Mouse (Mus musculus) ES-E14 (cell line): ENCODE measurements at regions not wholly inside any gene's neighbourhood (a gene's known extent, or its start where the extent isn't known, plus 50 kb on each side); places are given as distances from the start of the nearest gene placed in this dataset.

Source experiments
- CHD2 ChIP-seq: IDR thresholded peaks from 2 replicates; pipeline ENCODE4 v1.6.1; 2014; ENCODE audit warnings: mild to moderate bottlenecking, low read depth, low read length, inconsistent platforms
- HCFC1 ChIP-seq: IDR thresholded peaks from 2 replicates; pipeline ENCODE4 v1.6.1; 2012; ENCODE audit warnings: low read length, inconsistent platforms, borderline replicate concordance; ENCODE audit not compliant: insufficient read depth
- MAFK ChIP-seq: IDR thresholded peaks from 2 replicates; pipeline ENCODE4 v1.6.1; 2014; ENCODE audit warnings: mild to moderate bottlenecking, low read depth, low read length, inconsistent platforms; ENCODE audit not compliant: insufficient read depth
- ZNF384 ChIP-seq: IDR thresholded peaks from 2 replicates; pipeline ENCODE4 v1.6.1; 2012; ENCODE audit warnings: low read depth, low read length, inconsistent platforms

DNA sequence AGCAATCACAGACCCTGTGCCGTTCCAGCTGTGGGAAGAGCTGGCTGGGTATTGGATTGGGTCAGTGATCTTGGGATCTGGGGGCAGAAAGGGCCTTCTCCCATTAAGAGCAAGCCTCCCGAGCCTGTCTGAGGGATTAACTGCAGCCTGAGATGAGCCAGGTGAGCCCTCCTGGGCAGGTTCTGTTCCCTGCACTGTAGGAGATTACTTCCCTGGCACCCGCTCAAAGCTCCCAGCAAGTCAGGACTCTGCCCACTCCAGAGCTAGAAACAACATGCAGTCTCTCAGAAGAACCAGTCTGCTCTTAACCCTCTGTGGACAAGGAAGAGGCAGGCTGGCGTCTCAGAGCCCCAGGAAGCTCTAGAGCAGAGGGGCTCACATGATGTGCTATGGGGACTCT, 132.7 kb downstream of the Bmp7 start:
- TF ChIP-seq CHD2 = no peak
- no peak for TF ChIP-seq ZNF384
- TF ChIP-seq HCFC1 = no peak
- no peak for TF ChIP-seq MAFK
